Mouse (Mus musculus): ENCODE results near the gene Npw. TPM values are rescaled to one million over a fixed set of nuclear protein-coding genes. Genes with fewer than 3 reads are reported as not detected.

Npw gene
- polyA plus RNA-seq, 1 experiment from 2014 or later, result not detected

- ATAC-seq (ENCODE audit: low read depth), result peak; percentile 89
- Histone ChIP-seq H3K36me3 (ENCODE audit: control insufficient read depth, insufficient read depth, low read length) (peaks cover 17% of the 10 kb centered on the region), H3K4me1 (ENCODE audit: control insufficient read depth, insufficient read depth, low read length) (peaks cover 11% of the 10 kb centered on the region; the same call in 1 of the 2 replicates), H3K9me3 (ENCODE audit: control insufficient read depth, low read length) (no peaks in the 10 kb centered on the region), H3K27ac (ENCODE audit: low read depth, low read length) (peak within 1 kb of the TSS; percentile 78), H3K9ac (replicated peaks; ENCODE audit: low read depth, low read length) (peak within 1 kb of the TSS; percentile 81), H3K4me3 (ENCODE audit: low read depth, low read length) (peak within 1 kb of the TSS; percentile 75), H3K4me2 (ENCODE audit: low read depth, low read length) (peak within 1 kb of the TSS; percentile 68), H3K27me3 (ENCODE audit: control insufficient read depth, insufficient read depth, low read length) (no peaks in the 10 kb centered on the region)
- under 1% methylated on average over 56 of the region's 76 CpGs for WGBS
Measured at GRCm38 (mm10) chr17:24696011-24696697, 37.9 kb upstream of the Npw start, which contains the start of the genes Gfer and Noxo1. TSS of gene Gfer (minus strand) at chr17:24696156. TSS of gene Noxo1 (plus strand) at chr17:24696234.

- H3K9me3 ChIP-seq (ENCODE audit: control insufficient read depth, low read length), result no peaks in the 10 kb centered on the region
- H3K4me2 ChIP-seq (ENCODE audit: low read depth, low read length), result peak overlapping the region; percentile 68
- H3K4me3 ChIP-seq (ENCODE audit: low read depth, low read length), result peak overlapping the region; percentile 75
- peak overlapping the region; percentile 78 for H3K27ac ChIP-seq (ENCODE audit: low read depth, low read length)
- WGBS, result 8% methylated on average over 31 of the region's 51 CpGs
- 0 out of 2 replicates have a peak, but pooled peaks cover 2% of the 10 kb centered on the region for H3K27me3 ChIP-seq (ENCODE audit: control insufficient read depth, insufficient read depth, low read length)
- H3K4me1 ChIP-seq (ENCODE audit: control insufficient read depth, insufficient read depth, low read length), result peaks cover 13% of the 10 kb centered on the region; the same call in 1 of the 2 replicates
- no peak; the same call in 1 of the 2 replicates for ATAC-seq (ENCODE audit: low read depth)
- H3K9ac ChIP-seq (replicated peaks; ENCODE audit: low read depth, low read length), result peak overlapping the region; percentile 81
- peaks cover 10% of the 10 kb centered on the region for H3K36me3 ChIP-seq (ENCODE audit: control insufficient read depth, insufficient read depth, low read length)
Measured at GRCm38 (mm10) chr17:24695326-24696010, 37.2 kb upstream of the Npw start.

GRCm38 (mm10) chr17:24692385-24692784 is 34.1 kb upstream of the Npw start:
- Histone ChIP-seq H3K27ac (ENCODE audit: low read depth, low read length) (no peak overlapping the region), H3K36me3 (ENCODE audit: control insufficient read depth, insufficient read depth, low read length) (no peaks in the 10 kb centered on the region), H3K4me1 (ENCODE audit: control insufficient read depth, insufficient read depth, low read length) (peaks cover 24% of the 10 kb centered on the region; the same call in 1 of the 2 replicates), H3K9me3 (ENCODE audit: control insufficient read depth, low read length) (no peaks in the 10 kb centered on the region), H3K4me3 (ENCODE audit: low read depth, low read length) (no peak overlapping the region), H3K4me2 (ENCODE audit: low read depth, low read length) (no peak overlapping the region), H3K27me3 (ENCODE audit: control insufficient read depth, insufficient read depth, low read length) (peaks cover 12% of the 10 kb centered on the region), H3K9ac (replicated peaks; ENCODE audit: low read depth, low read length) (no peak overlapping the region)
- no peak for ATAC-seq (ENCODE audit: low read depth)
- 83% methylated on average over 5 of the region's 5 CpGs for WGBS

DNA sequence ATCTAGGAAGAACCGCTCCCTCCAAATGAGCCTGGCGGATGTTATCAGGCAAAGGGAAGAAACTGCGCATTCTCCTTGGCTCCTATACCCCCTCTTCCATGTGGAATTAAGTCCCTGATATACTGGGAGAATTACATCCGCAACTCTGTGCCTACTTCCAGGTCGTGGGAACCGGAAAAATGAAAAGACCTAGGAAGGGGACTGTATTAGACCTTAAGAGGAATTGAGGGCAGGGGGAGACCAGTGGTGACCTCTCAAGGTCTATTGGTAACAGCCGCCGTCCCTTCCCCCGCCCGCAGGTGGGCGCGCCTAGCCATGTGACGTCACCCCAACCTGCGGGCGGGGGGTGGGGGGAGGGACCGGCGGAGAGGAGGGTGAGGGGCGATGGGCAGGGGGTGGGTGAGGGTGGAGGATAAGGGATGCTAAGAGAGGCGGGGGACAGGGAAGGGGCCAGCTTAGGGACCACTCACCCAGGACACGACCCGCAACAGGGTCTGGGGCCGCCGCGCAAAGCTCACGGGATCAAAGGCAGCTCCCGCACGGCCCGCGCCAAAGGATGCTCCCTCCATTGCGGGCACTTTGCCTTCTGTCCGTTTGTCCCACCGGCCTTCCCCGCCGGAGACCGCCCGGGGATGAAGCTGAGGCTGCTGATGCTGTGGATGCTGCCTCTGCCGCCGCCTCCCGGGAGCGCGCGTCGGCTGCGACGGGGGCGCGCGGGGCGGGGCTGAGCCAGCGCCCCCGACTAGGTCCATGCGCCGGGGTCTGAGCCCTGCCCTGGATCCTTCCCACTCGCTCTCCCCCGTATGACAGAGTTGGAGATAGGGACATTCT is 31.2 kb upstream of the Npw start, which contains the start of gene Syngr3:
Syngr3 (minus strand) TSS at position 705 of the 831 bp plus-strand sequence.
- peak within 1 kb of the TSS; percentile 89 for H3K9ac ChIP-seq (replicated peaks; ENCODE audit: low read depth, low read length)
- H3K4me2 ChIP-seq (ENCODE audit: low read depth, low read length), result peak within 1 kb of the TSS; percentile 72
- peak within 1 kb of the TSS; percentile 74 for H3K4me3 ChIP-seq (ENCODE audit: low read depth, low read length)
- under 1% methylated on average over 50 of the region's 55 CpGs for WGBS
- H3K27ac ChIP-seq (ENCODE audit: low read depth, low read length), result peak within 1 kb of the TSS; percentile 88
- H3K4me1 ChIP-seq (ENCODE audit: control insufficient read depth, insufficient read depth, low read length), result peaks cover 15% of the 10 kb centered on the region; the same call in 1 of the 2 replicates
- H3K9me3 ChIP-seq (ENCODE audit: control insufficient read depth, low read length), result no peaks in the 10 kb centered on the region
- H3K27me3 ChIP-seq (ENCODE audit: control insufficient read depth, insufficient read depth, low read length), result peaks cover 13% of the 10 kb centered on the region
- H3K36me3 ChIP-seq (ENCODE audit: control insufficient read depth, insufficient read depth, low read length), result no peaks in the 10 kb centered on the region
- peak; percentile 72 for ATAC-seq (ENCODE audit: low read depth)

DNA sequence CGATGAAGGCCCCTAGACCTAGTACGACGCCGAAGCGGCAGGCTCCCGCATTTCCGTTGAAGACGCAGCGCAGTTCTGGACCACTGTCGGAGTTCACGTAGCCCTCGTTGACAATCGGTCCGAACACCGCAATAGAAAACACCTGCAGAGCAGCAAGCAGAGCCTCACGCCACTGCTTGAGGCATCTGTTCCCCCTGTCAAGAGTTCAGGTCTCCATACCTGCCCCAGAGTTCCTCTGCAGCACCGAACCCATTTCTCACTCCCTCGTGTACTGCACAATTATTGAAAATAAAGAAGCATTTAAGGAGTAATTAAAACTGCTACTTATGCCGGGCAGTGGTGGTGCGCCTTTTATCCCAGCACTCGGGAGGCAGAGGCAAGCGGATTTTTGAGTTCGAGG is 29.3 kb upstream of the Npw start:
- ATAC-seq (ENCODE audit: low read depth), result no peak

GRCm38 (mm10) chr17:24687146-24687595 is 28.9 kb upstream of the Npw start:
- Histone ChIP-seq H3K4me2 (ENCODE audit: low read depth, low read length) (peak overlapping the region; percentile 72), H3K27me3 (ENCODE audit: control insufficient read depth, insufficient read depth, low read length) (peaks cover 13% of the 10 kb centered on the region), H3K27ac (ENCODE audit: low read depth, low read length) (no peak overlapping the region), H3K9me3 (ENCODE audit: control insufficient read depth, low read length) (no peaks in the 10 kb centered on the region), H3K36me3 (ENCODE audit: control insufficient read depth, insufficient read depth, low read length) (no peaks in the 10 kb centered on the region), H3K9ac (replicated peaks; ENCODE audit: low read depth, low read length) (peak overlapping the region; percentile 25), H3K4me3 (ENCODE audit: low read depth, low read length) (peak overlapping the region; percentile 19), H3K4me1 (ENCODE audit: control insufficient read depth, insufficient read depth, low read length) (peaks cover 15% of the 10 kb centered on the region; the same call in 1 of the 2 replicates)
- 1% methylated on average over 25 of the region's 25 CpGs for WGBS
- no peak for ATAC-seq (ENCODE audit: low read depth)

More for the DNA sequence above, 29.3 kb upstream of the Npw start:
- H3K4me1 ChIP-seq (ENCODE audit: control insufficient read depth, insufficient read depth, low read length), result peaks cover 15% of the 10 kb centered on the region; the same call in 1 of the 2 replicates
- peak overlapping the region; percentile 72 for H3K4me2 ChIP-seq (ENCODE audit: low read depth, low read length)
- no peaks in the 10 kb centered on the region for H3K36me3 ChIP-seq (ENCODE audit: control insufficient read depth, insufficient read depth, low read length)
- H3K27me3 ChIP-seq (ENCODE audit: control insufficient read depth, insufficient read depth, low read length), result peaks cover 13% of the 10 kb centered on the region
- H3K9ac ChIP-seq (replicated peaks; ENCODE audit: low read depth, low read length), result peak overlapping the region; percentile 25
- no peaks in the 10 kb centered on the region for H3K9me3 ChIP-seq (ENCODE audit: control insufficient read depth, low read length)
- H3K4me3 ChIP-seq (ENCODE audit: low read depth, low read length), result peak overlapping the region; percentile 19
- no peak overlapping the region for H3K27ac ChIP-seq (ENCODE audit: low read depth, low read length)
- 19% methylated on average over 23 of the region's 23 CpGs for WGBS

DNA sequence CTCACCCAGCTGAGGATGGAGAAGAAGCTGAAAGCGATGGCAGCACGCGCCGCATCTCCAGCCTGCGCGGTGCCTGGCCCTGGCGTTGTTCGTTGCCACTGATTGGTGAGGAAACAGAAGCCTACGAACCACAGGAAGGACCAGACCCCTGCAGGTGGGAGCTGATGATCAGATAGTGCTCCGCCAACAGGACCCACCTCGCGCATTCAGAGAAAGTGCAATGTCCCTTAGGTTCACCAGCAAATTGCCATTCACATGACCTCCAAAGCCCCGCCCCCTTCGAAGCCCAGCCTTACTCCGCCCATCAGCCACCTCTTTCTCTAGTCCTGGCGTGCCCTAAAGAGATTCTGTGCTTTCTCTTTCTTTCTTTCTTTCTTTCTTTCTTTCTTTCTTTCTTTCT is 28.3 kb upstream of the Npw start:
- H3K4me2 ChIP-seq (ENCODE audit: low read depth, low read length), result no peak overlapping the region
- WGBS, result 34% methylated on average over 16 of the region's 16 CpGs
- no peak for ATAC-seq (ENCODE audit: low read depth)

DNA sequence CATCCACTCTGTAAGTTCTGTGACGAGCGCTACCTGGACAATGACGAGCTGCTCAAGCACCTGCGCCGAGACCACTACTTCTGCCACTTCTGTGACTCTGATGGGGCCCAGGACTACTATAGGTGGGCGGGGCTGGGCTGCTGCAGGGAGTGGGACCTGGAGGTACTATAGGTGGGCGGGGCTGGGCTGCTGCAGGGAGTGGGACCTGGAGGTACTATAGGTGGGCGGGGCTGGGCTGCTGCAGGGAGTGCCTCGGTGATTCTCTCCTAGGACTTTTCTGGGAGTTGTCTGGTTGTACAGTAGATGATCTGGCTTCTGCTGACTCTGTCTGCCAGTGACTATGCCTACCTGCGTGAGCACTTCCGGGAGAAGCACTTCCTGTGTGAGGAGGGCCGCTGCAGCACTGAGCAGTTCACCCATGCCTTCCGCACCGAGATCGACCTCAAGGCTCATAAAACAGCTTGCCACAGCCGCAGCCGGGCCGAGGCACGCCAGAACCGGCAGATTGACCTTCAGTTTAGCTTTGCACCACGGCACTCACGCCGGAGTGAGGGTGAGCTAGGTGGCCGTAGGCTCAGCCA is 19.3 kb upstream of the Npw start:
- H3K4me2 ChIP-seq (ENCODE audit: low read depth, low read length), result no peak overlapping the region
- H3K27ac ChIP-seq (ENCODE audit: low read depth, low read length), result no peak overlapping the region
- ATAC-seq (ENCODE audit: low read depth), result no peak
- WGBS, result 91% methylated on average over 24 of the region's 24 CpGs
- H3K4me1 ChIP-seq (ENCODE audit: control insufficient read depth, insufficient read depth, low read length), result no peaks in the 10 kb centered on the region
- H3K27me3 ChIP-seq (ENCODE audit: control insufficient read depth, insufficient read depth, low read length), result no peaks in the 10 kb centered on the region
- no peak overlapping the region for H3K4me3 ChIP-seq (ENCODE audit: low read depth, low read length)
- H3K9me3 ChIP-seq (ENCODE audit: control insufficient read depth, low read length), result no peaks in the 10 kb centered on the region
- peaks cover 49% of the 10 kb centered on the region for H3K36me3 ChIP-seq (ENCODE audit: control insufficient read depth, insufficient read depth, low read length)
- no peak overlapping the region for H3K9ac ChIP-seq (replicated peaks; ENCODE audit: low read depth, low read length)

More for the DNA sequence above, 28.3 kb upstream of the Npw start:
- H3K4me1 ChIP-seq (ENCODE audit: control insufficient read depth, insufficient read depth, low read length), result peaks cover 15% of the 10 kb centered on the region; the same call in 1 of the 2 replicates
- H3K9ac ChIP-seq (replicated peaks; ENCODE audit: low read depth, low read length), result no peak overlapping the region
- no peak overlapping the region for H3K4me3 ChIP-seq (ENCODE audit: low read depth, low read length)
- H3K27me3 ChIP-seq (ENCODE audit: control insufficient read depth, insufficient read depth, low read length), result peaks cover 13% of the 10 kb centered on the region
- H3K9me3 ChIP-seq (ENCODE audit: control insufficient read depth, low read length), result no peaks in the 10 kb centered on the region
- H3K36me3 ChIP-seq (ENCODE audit: control insufficient read depth, insufficient read depth, low read length), result peaks cover under 1% of the 10 kb centered on the region; the same call in 1 of the 2 replicates
- no peak overlapping the region for H3K27ac ChIP-seq (ENCODE audit: low read depth, low read length)

All from neural tube, embryonic 14.5 days (tissue).